Mouse (Mus musculus) neural tube, embryonic 13.5 days (tissue): ENCODE data around the gene Gabrb2. TPM values are rescaled to one million over a fixed set of nuclear protein-coding genes. Genes with fewer than 3 reads are reported as not detected.

Source experiments
- ATAC-seq: fragments of 200-750 bp; cut with Nextera tagmentation; 2 replicates; pipeline ENCODE4 v1.8.0; 2017; ENCODE audit warnings: low read depth, mild to moderate bottlenecking, moderate TSS enrichment, moderate library complexity
- H3K27ac ChIP-seq: fragments of 300-500 bp; sonication (generic); replicated peaks from 2 replicates; pipeline ENCODE4 v1.5.1; 2015; ENCODE audit warnings: moderate library complexity, mild to moderate bottlenecking, inconsistent platforms
- H3K27me3 ChIP-seq: fragments of 300-500 bp; sonication (generic); 2 replicates; pipeline ENCODE4 v1.6.1; 2015; ENCODE audit warnings: mild to moderate bottlenecking, inconsistent platforms
- H3K36me3 ChIP-seq: fragments of 300-500 bp; sonication (generic); 2 replicates; pipeline ENCODE4 v1.6.1; 2015; ENCODE audit warnings: mild to moderate bottlenecking, inconsistent platforms
- H3K4me1 ChIP-seq: fragments of 300-500 bp; sonication (generic); replicated peaks from 2 replicates; pipeline ENCODE4 v1.6.1; 2015; ENCODE audit warnings: inconsistent platforms
- H3K4me2 ChIP-seq: fragments of 300-500 bp; sonication (generic); 2 replicates; pipeline ENCODE4 v1.6.1; 2015; ENCODE audit warnings: inconsistent platforms, mild to moderate bottlenecking, moderate library complexity
- H3K4me3 ChIP-seq: fragments of 300-500 bp; sonication (generic); 2 replicates; pipeline ENCODE4 v1.5.1; 2015; ENCODE audit warnings: mild to moderate bottlenecking, inconsistent platforms
- H3K9ac ChIP-seq: fragments of 300-500 bp; sonication (generic); 2 replicates; pipeline ENCODE4 v1.6.1; 2015; ENCODE audit warnings: moderate library complexity, mild to moderate bottlenecking, inconsistent platforms
- H3K9me3 ChIP-seq: fragments of 300-500 bp; sonication (generic); 2 replicates; pipeline ENCODE4 v1.6.1; 2016; ENCODE audit warnings: inconsistent platforms
- WGBS: fragments of 180-500 bp; shearing (Covaris S2); methylation state at CpG from one replicate; pipeline ENCODE4 v1.1.7; 2015; 5-methylcytosine and 5-hydroxymethylcytosine counted together
- polyA plus RNA-seq: library from polyadenylated mRNA; unstranded; fragments of >200 nt; fragmentation: Nextera tagmentation; extraction: Ambion mirVana; gene quantifications from 2 replicates; pipeline ENCODE4 v1.2.1, GENCODE M21; 2015

Gabrb2 gene
- polyA plus RNA-seq, 1 experiment from 2014 or later, result 8.1 TPM

- ATAC-seq, result no peak
- Histone ChIP-seq H3K9ac (no peak overlapping the region), H3K27me3 (no peaks in the 10 kb centered on the region), H3K4me1 (no peaks in the 10 kb centered on the region), H3K36me3 (no peaks in the 10 kb centered on the region), H3K4me2 (no peak overlapping the region), H3K9me3 (no peaks in the 10 kb centered on the region), H3K27ac (no peak overlapping the region), H3K4me3 (no peak overlapping the region)
- WGBS, result 82% methylated on average over 2 of the region's 2 CpGs
Measured at GRCm38 (mm10) chr11:42542861-42543260, 123.3 kb downstream of the Gabrb2 start.

GRCm38 (mm10) chr11:42566023-42566422 lies 146.5 kb downstream of the Gabrb2 start:
- no peaks in the 10 kb centered on the region for H3K4me1 ChIP-seq
- H3K36me3 ChIP-seq, result no peaks in the 10 kb centered on the region
- H3K9ac ChIP-seq, result no peak overlapping the region
- H3K4me3 ChIP-seq, result no peak overlapping the region
- no peak overlapping the region for H3K4me2 ChIP-seq
- H3K27me3 ChIP-seq, result no peaks in the 10 kb centered on the region
- ATAC-seq, result no peak
- 88% methylated on average over 5 of the region's 5 CpGs for WGBS
- H3K9me3 ChIP-seq, result no peaks in the 10 kb centered on the region
- no peak overlapping the region for H3K27ac ChIP-seq

- WGBS, result 81% methylated on average over 4 of the region's 4 CpGs
- Histone ChIP-seq H3K27me3 (no peaks in the 10 kb centered on the region), H3K4me1 (no peaks in the 10 kb centered on the region), H3K27ac (no peak overlapping the region), H3K4me3 (no peak overlapping the region), H3K9ac (no peak overlapping the region), H3K4me2 (no peak overlapping the region), H3K36me3 (no peaks in the 10 kb centered on the region), H3K9me3 (no peaks in the 10 kb centered on the region)
- no peak for ATAC-seq
Measured at GRCm38 (mm10) chr11:42571467-42571866, 151.9 kb downstream of the Gabrb2 start.

GRCm38 (mm10) chr11:42575146-42575873 lies 155.8 kb downstream of the Gabrb2 start:
- no peak for ATAC-seq
- Histone ChIP-seq H3K36me3 (no peaks in the 10 kb centered on the region), H3K4me1 (0 out of 2 replicates have a peak, but pooled peaks cover 3% of the 10 kb centered on the region), H3K27me3 (no peaks in the 10 kb centered on the region), H3K4me2 (no peak overlapping the region), H3K27ac (no peak overlapping the region), H3K4me3 (no peak overlapping the region), H3K9ac (no peak overlapping the region), H3K9me3 (no peaks in the 10 kb centered on the region)
- WGBS, result 82% methylated on average over 3 of the region's 3 CpGs

- Histone ChIP-seq H3K27ac (no peak overlapping the region), H3K36me3 (no peaks in the 10 kb centered on the region), H3K27me3 (no peaks in the 10 kb centered on the region), H3K4me2 (no peak overlapping the region), H3K4me3 (no peak overlapping the region), H3K4me1 (0 out of 2 replicates have a peak, but pooled peaks cover 3% of the 10 kb centered on the region), H3K9me3 (no peaks in the 10 kb centered on the region), H3K9ac (no peak overlapping the region)
- no peak for ATAC-seq
- 68% methylated on average over 6 of the region's 6 CpGs for WGBS
Measured at GRCm38 (mm10) chr11:42579804-42580203, 160.2 kb downstream of the Gabrb2 start.

GRCm38 (mm10) chr11:42581123-42581522 lies 161.6 kb downstream of the Gabrb2 start:
- ATAC-seq, result no peak
- WGBS, result 37% methylated on average over 4 of the region's 4 CpGs
- H3K4me2 ChIP-seq, result no peak overlapping the region
- H3K4me3 ChIP-seq, result no peak overlapping the region
- H3K27me3 ChIP-seq, result no peaks in the 10 kb centered on the region
- H3K9me3 ChIP-seq, result no peaks in the 10 kb centered on the region
- H3K27ac ChIP-seq, result no peak overlapping the region
- H3K9ac ChIP-seq, result no peak overlapping the region
- 0 out of 2 replicates have a peak, but pooled peaks cover 3% of the 10 kb centered on the region for H3K4me1 ChIP-seq
- H3K36me3 ChIP-seq, result no peaks in the 10 kb centered on the region

GRCm38 (mm10) chr11:42581753-42582152 lies 162.2 kb downstream of the Gabrb2 start:
- Histone ChIP-seq H3K27me3 (no peaks in the 10 kb centered on the region), H3K36me3 (no peaks in the 10 kb centered on the region), H3K4me3 (no peak overlapping the region), H3K9ac (no peak overlapping the region), H3K27ac (no peak overlapping the region), H3K4me1 (0 out of 2 replicates have a peak, but pooled peaks cover 3% of the 10 kb centered on the region), H3K4me2 (no peak overlapping the region), H3K9me3 (no peaks in the 10 kb centered on the region)
- ATAC-seq, result no peak

GRCm38 (mm10) chr11:42592418-42592817 lies 172.9 kb downstream of the Gabrb2 start:
- no peak overlapping the region for H3K4me2 ChIP-seq
- H3K27ac ChIP-seq, result no peak overlapping the region
- no peak for ATAC-seq
- 0 out of 2 replicates have a peak, but pooled peaks cover under 1% of the 10 kb centered on the region for H3K36me3 ChIP-seq
- no peak overlapping the region for H3K9ac ChIP-seq
- no peaks in the 10 kb centered on the region for H3K4me1 ChIP-seq
- no peak overlapping the region for H3K4me3 ChIP-seq
- no peaks in the 10 kb centered on the region for H3K9me3 ChIP-seq
- no peaks in the 10 kb centered on the region for H3K27me3 ChIP-seq
- 86% methylated on average over 3 of the region's 3 CpGs for WGBS

- H3K27ac ChIP-seq, result no peak overlapping the region
- ATAC-seq, result no peak
- 73% methylated on average over 1 of the region's 1 CpGs for WGBS
- H3K4me3 ChIP-seq, result no peak overlapping the region
- H3K4me1 ChIP-seq, result no peaks in the 10 kb centered on the region; the same call in 1 of the 2 replicates
- no peaks in the 10 kb centered on the region for H3K27me3 ChIP-seq
- H3K9ac ChIP-seq, result no peak overlapping the region
- no peaks in the 10 kb centered on the region for H3K36me3 ChIP-seq
- H3K4me2 ChIP-seq, result no peak overlapping the region
- H3K9me3 ChIP-seq, result no peaks in the 10 kb centered on the region
Measured at GRCm38 (mm10) chr11:42606225-42606624, 186.7 kb downstream of the Gabrb2 start.

GRCm38 (mm10) chr11:42609128-42609763 lies 189.7 kb downstream of the Gabrb2 start:
- ATAC-seq, result no peak
- Histone ChIP-seq H3K4me2 (no peak overlapping the region), H3K27me3 (no peaks in the 10 kb centered on the region), H3K9me3 (no peaks in the 10 kb centered on the region), H3K9ac (no peak overlapping the region), H3K27ac (no peak overlapping the region), H3K4me3 (no peak overlapping the region), H3K36me3 (no peaks in the 10 kb centered on the region), H3K4me1 (no peaks in the 10 kb centered on the region; the same call in 1 of the 2 replicates)
- WGBS, result 90% methylated on average over 3 of the region's 3 CpGs

- no peaks in the 10 kb centered on the region for H3K9me3 ChIP-seq
- H3K4me1 ChIP-seq, result no peaks in the 10 kb centered on the region
- H3K36me3 ChIP-seq, result no peaks in the 10 kb centered on the region
- ATAC-seq, result no peak
- H3K27ac ChIP-seq, result no peak overlapping the region
- no peaks in the 10 kb centered on the region for H3K27me3 ChIP-seq
- H3K4me2 ChIP-seq, result no peak overlapping the region
- H3K4me3 ChIP-seq, result no peak overlapping the region
- no peak overlapping the region for H3K9ac ChIP-seq
- WGBS, result 66% methylated on average over 2 of the region's 2 CpGs
Measured at GRCm38 (mm10) chr11:42618195-42618594, 198.6 kb downstream of the Gabrb2 start.

GRCm38 (mm10) chr11:42621109-42621508 lies 201.6 kb downstream of the Gabrb2 start:
- H3K9me3 ChIP-seq, result no peaks in the 10 kb centered on the region
- no peak overlapping the region for H3K9ac ChIP-seq
- H3K36me3 ChIP-seq, result no peaks in the 10 kb centered on the region
- H3K4me1 ChIP-seq, result no peaks in the 10 kb centered on the region
- WGBS, result 90% methylated on average over 4 of the region's 4 CpGs
- H3K4me2 ChIP-seq, result no peak overlapping the region
- no peak overlapping the region for H3K4me3 ChIP-seq
- H3K27me3 ChIP-seq, result no peaks in the 10 kb centered on the region
- ATAC-seq, result no peak
- H3K27ac ChIP-seq, result no peak overlapping the region
